Mouse (Mus musculus): ENCODE results near the gene Ctsc.

GRCm38 (mm10) chr7:88252129-88252528 is 25.8 kb upstream of the Ctsc start:
- no peak for TF ChIP-seq FLI1 (IDR thresholded peaks at IDR 0.05; ENCODE audit: low read length)
- no peak for TF ChIP-seq GATA1 (IDR thresholded peaks at IDR 0.05; ENCODE audit: borderline replicate concordance, low read length)

Data from megakaryocyte, embryonic 14.5 days (primary cell).